ENCODE assay signal across 23 mouse cellular contexts in the genomic region with DNA sequence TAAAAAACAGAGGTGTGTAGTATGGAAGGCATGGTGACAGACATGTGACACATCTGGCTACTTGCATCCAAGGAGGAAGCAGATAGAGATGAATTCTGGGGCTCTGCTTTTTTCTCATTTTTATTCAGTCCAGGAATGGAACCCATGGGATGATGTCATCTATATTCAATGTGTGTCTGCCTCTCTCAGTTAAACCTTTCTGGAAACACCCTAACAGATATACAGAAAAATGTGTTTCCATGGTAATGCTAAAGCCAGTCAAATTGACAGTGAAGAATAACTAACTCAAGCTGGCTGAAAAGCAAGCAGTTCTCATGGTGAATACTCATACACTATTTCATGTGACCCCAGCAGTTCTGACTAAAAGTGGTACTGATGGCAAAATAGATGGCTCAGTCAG.
DNase-seq lines count a peak whose midpoint lies in the region; ATAC-seq and TF ChIP-seq lines count a peak whose summit lies in the region.
"Had no signal": no experiment of that assay in that cellular context is flagged by ENCODE, and none has a peak within 500 bp of the region (broad histone marks: within the 10 kb centered on the region; RNA-seq: fewer than 3 reads in every experiment).

No protein-coding gene starts in this region.

- no peaks in the 10 kb centered on the region for H3K4me1 ChIP-seq in limb, embryonic 14.5 days (ENCODE audit: control insufficient read depth, insufficient read depth, low read length)
- H3K4me1 ChIP-seq in limb, embryonic 10.5 days = peaks cover 11% of the 10 kb centered on the region
- H3K4me1 ChIP-seq: embryonic facial prominence, embryonic 15.5 days; heart, embryonic 15.5 days; hindbrain, embryonic 12.5 days had no signal

- peak; percentile 41; the same call in 1 of the 2 replicates for ATAC-seq in frontal cortex, adult (ENCODE audit: low TSS enrichment)
- ATAC-seq in limb, embryonic 14.5 days (ENCODE audit: low FRiP score, low read depth) = 0 out of 2 replicates have a peak, but pooled peaks have one; percentile 15
- ATAC-seq: activated CD4-positive, CD25-positive, alpha-beta regulatory T cell, adult 4 months; intestine, embryonic 16.5 days; Patski had no signal

- H3K4me3 ChIP-seq in limb, embryonic 14.5 days (replicated peaks; ENCODE audit: low read length) = no peak overlapping the region
- H3K4me3 ChIP-seq in limb, embryonic 10.5 days = no peak overlapping the region
- H3K4me3 ChIP-seq: embryonic facial prominence, embryonic 15.5 days; erythroblast, embryonic 14.5 days; forebrain, embryonic 10.5 days; heart, embryonic 15.5 days; hindbrain, embryonic 12.5 days had no signal

- H3K27me3 ChIP-seq in limb, embryonic 14.5 days (ENCODE audit: control insufficient read depth, insufficient read depth, low read length) = no peaks in the 10 kb centered on the region
- H3K27me3 ChIP-seq in limb, embryonic 10.5 days (ENCODE audit: low read depth, poor library complexity, severe bottlenecking) = no peaks in the 10 kb centered on the region
- H3K27me3 ChIP-seq: embryonic facial prominence, embryonic 15.5 days; heart, embryonic 15.5 days; hindbrain, embryonic 12.5 days; Patski had no signal

- H3K9ac ChIP-seq in limb, embryonic 14.5 days (ENCODE audit: low read depth, low read length, severe bottlenecking) = no peak overlapping the region
- H3K9ac ChIP-seq: embryonic facial prominence, embryonic 15.5 days; heart, embryonic 15.5 days; hindbrain, embryonic 12.5 days had no signal

- no peaks in the 10 kb centered on the region for H3K9me3 ChIP-seq in limb, embryonic 14.5 days (ENCODE audit: control insufficient read depth, low read length)
- H3K9me3 ChIP-seq in limb, embryonic 10.5 days (replicated peaks) = no peaks in the 10 kb centered on the region
- H3K9me3 ChIP-seq: embryonic facial prominence, embryonic 15.5 days; forebrain, embryonic 10.5 days; heart, embryonic 15.5 days; hindbrain, embryonic 12.5 days had no signal

- TF ChIP-seq POLR2A in limb, embryonic 14.5 days (IDR thresholded peaks at IDR 0.05; ENCODE audit: borderline replicate concordance, extremely low read depth, insufficient read depth, insufficient read length) = no peak

- no peak overlapping the region for H3K27ac ChIP-seq in limb, embryonic 14.5 days (replicated peaks; ENCODE audit: low read depth, low read length)
- no peak overlapping the region for H3K27ac ChIP-seq in limb, embryonic 10.5 days
- H3K27ac ChIP-seq: embryonic facial prominence, embryonic 15.5 days; forebrain, embryonic 10.5 days; heart, embryonic 15.5 days; hindbrain, embryonic 12.5 days had no signal

- DNase-seq in frontal cortex, postnatal 10 days (ENCODE audit: low spot score in 2 of 2) = no peak
- DNase-seq in limb, embryonic 14.5 days (ENCODE audit: low spot score) = no peak
- DNase-seq in limb, embryonic 10.5 days (ENCODE audit: low spot score) = no peak
- peak; percentile 7 for DNase-seq in brain, adult 2 months (ENCODE audit: low read depth, low spot score)
- peak; percentile 26 for DNase-seq in brain, embryonic 18.5 days (ENCODE audit: low read depth, low spot score)
- DNase-seq: adrenal gland, postnatal 14 days; cerebellum, adult 11 months; cerebellum, adult 8-10 months; cerebellum, postnatal 14 days; embryo, embryonic 11 days; gastrocnemius, postnatal 10 days; heart, adult 18-20 months; heart, postnatal 14 days had no signal

- H3K4me2 ChIP-seq in limb, embryonic 14.5 days (replicated peaks; ENCODE audit: low read depth, low read length, severe bottlenecking) = no peak overlapping the region
- H3K4me2 ChIP-seq: embryonic facial prominence, embryonic 15.5 days; heart, embryonic 11.5 days; heart, embryonic 15.5 days; hindbrain, embryonic 12.5 days had no signal

- H3K36me3 ChIP-seq in limb, embryonic 14.5 days (ENCODE audit: control insufficient read depth, insufficient read depth, low read length) = no peaks in the 10 kb centered on the region
- no peaks in the 10 kb centered on the region for H3K36me3 ChIP-seq in limb, embryonic 10.5 days
- H3K36me3 ChIP-seq: embryonic facial prominence, embryonic 15.5 days; forebrain, embryonic 10.5 days; heart, embryonic 15.5 days; hindbrain, embryonic 12.5 days had no signal

Comparison
In these comparisons a context has a peak if more than half of its experiments do, and no peak if none do; other contexts are left out.
1. DNase-seq: peak in brain, adult 2 months (single experiment) and brain, embryonic 18.5 days (single experiment); none in frontal cortex, postnatal 10 days (0 of 2), limb, embryonic 14.5 days (single experiment) and limb, embryonic 10.5 days (single experiment).